Mouse (Mus musculus): ENCODE data around the gene Pdcd2. TPM values are rescaled to one million over a fixed set of nuclear protein-coding genes. Genes with fewer than 3 reads are reported as not detected.

Gene Pdcd2
- total and polyA plus RNA-seq, 2 experiments from 2014 or later = 29.6 to 42.7 TPM

- no peak for TF ChIP-seq EP300 (IDR thresholded peaks at IDR 0.05; ENCODE audit: low read depth)
- no peak for TF ChIP-seq CTCF (IDR thresholded peaks at IDR 0.05; ENCODE audit: low read depth)
- H3K4me1 ChIP-seq (ENCODE audit: control insufficient read depth, insufficient read depth) = no peaks in the 10 kb centered on the region
- no peak overlapping the region for H3K9ac ChIP-seq (replicated peaks; ENCODE audit: low read depth, low read length)
- H3K27me3 ChIP-seq (ENCODE audit: control insufficient read depth, insufficient read depth, low read length) = no peaks in the 10 kb centered on the region
- 97% methylated on average over 1 of the region's 1 CpGs for WGBS
- no peak overlapping the region for H3K4me2 ChIP-seq (ENCODE audit: low read depth, low read length)
- H3K27ac ChIP-seq (ENCODE audit: low read depth) = no peak overlapping the region
- ATAC-seq (ENCODE audit: insufficient read depth, low read depth) = no peak
- H3K9me3 ChIP-seq (replicated peaks; ENCODE audit: control insufficient read depth, low read length) = no peaks in the 10 kb centered on the region
- H3K4me3 ChIP-seq (ENCODE audit: low read depth, low read length) = no peak overlapping the region
- H3K36me3 ChIP-seq (replicated peaks; ENCODE audit: control insufficient read depth, insufficient read depth, low read length) = peaks cover 90% of the 10 kb centered on the region
- DNase-seq (ENCODE audit: low spot score) = no peak
These were observed 8.3 kb downstream of the Pdcd2 start for GRCm38 (mm10) chr17:15518766-15519165.

DNA sequence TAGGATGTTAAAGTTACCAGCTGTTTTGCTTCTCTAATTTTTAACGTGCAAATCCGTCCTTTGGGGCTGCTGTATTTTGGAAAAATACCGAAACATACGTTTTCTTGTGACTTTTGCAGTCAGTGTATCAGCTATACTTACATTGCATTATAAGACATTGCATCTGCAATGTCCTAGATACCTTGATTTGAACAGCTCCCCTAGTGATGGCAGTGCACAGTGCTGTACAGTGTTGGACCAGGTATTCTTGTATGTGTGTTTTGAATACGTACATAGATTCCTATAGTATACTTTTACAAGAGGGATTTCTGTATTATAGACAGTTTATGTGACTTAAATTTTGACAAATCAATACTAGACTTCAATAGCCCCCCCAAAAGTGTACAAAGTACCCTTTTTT lies 8.9 kb downstream of the Pdcd2 start:
- WGBS = 87% methylated on average over 5 of the region's 5 CpGs
- no peak overlapping the region for H3K4me2 ChIP-seq (ENCODE audit: low read depth, low read length)
- H3K4me1 ChIP-seq (ENCODE audit: control insufficient read depth, insufficient read depth) = no peaks in the 10 kb centered on the region
- H3K36me3 ChIP-seq (replicated peaks; ENCODE audit: control insufficient read depth, insufficient read depth, low read length) = peaks cover 91% of the 10 kb centered on the region
- no peak overlapping the region for H3K9ac ChIP-seq (replicated peaks; ENCODE audit: low read depth, low read length)
- H3K9me3 ChIP-seq (replicated peaks; ENCODE audit: control insufficient read depth, low read length) = no peaks in the 10 kb centered on the region
- no peak overlapping the region for H3K4me3 ChIP-seq (ENCODE audit: low read depth, low read length)
- TF ChIP-seq EP300 (IDR thresholded peaks at IDR 0.05; ENCODE audit: low read depth) = no peak
- TF ChIP-seq CTCF (IDR thresholded peaks at IDR 0.05; ENCODE audit: low read depth) = peak; percentile 6; the same call in 1 of the 2 replicates
- no peak overlapping the region for H3K27ac ChIP-seq (ENCODE audit: low read depth)
- H3K27me3 ChIP-seq (ENCODE audit: control insufficient read depth, insufficient read depth, low read length) = no peaks in the 10 kb centered on the region
- no peak for DNase-seq (ENCODE audit: low spot score)
- no peak for ATAC-seq (ENCODE audit: insufficient read depth, low read depth)

DNA sequence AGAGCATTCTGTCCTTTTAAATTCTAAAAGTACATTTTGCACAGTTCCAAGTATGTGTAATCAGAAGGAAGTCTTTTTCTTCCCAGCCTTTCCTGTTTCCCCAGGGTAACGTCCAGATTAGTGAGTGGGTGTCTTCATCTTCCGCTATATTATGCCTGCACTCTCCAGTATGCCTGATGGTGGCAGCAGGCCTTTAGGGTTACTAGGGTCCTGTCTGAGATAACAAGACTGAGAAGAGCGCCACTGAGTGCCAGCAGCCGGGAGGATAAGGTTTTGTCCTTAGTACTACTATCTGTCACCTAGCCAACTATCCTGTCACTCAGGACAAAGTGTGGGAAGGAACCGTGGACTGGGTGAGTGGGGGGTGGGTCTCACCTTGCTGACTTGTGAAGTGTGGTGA lies 9.3 kb downstream of the Pdcd2 start:
- Histone ChIP-seq H3K4me2 (ENCODE audit: low read depth, low read length) (no peak overlapping the region), H3K9ac (replicated peaks; ENCODE audit: low read depth, low read length) (no peak overlapping the region), H3K36me3 (replicated peaks; ENCODE audit: control insufficient read depth, insufficient read depth, low read length) (peaks cover 91% of the 10 kb centered on the region), H3K9me3 (replicated peaks; ENCODE audit: control insufficient read depth, low read length) (no peaks in the 10 kb centered on the region), H3K4me1 (ENCODE audit: control insufficient read depth, insufficient read depth) (no peaks in the 10 kb centered on the region), H3K27ac (ENCODE audit: low read depth) (no peak overlapping the region), H3K27me3 (ENCODE audit: control insufficient read depth, insufficient read depth, low read length) (no peaks in the 10 kb centered on the region), H3K4me3 (ENCODE audit: low read depth, low read length) (no peak overlapping the region)
- peak; percentile 51 for ATAC-seq (ENCODE audit: insufficient read depth, low read depth)
- TF ChIP-seq CTCF (IDR thresholded peaks at IDR 0.05; ENCODE audit: low read depth) (peak; percentile 24; the same call in 1 of the 2 replicates), EP300 (IDR thresholded peaks at IDR 0.05; ENCODE audit: low read depth) (no peak)
- WGBS = 34% methylated on average over 5 of the region's 5 CpGs
- peak; percentile 16 for DNase-seq (ENCODE audit: low spot score)

DNA sequence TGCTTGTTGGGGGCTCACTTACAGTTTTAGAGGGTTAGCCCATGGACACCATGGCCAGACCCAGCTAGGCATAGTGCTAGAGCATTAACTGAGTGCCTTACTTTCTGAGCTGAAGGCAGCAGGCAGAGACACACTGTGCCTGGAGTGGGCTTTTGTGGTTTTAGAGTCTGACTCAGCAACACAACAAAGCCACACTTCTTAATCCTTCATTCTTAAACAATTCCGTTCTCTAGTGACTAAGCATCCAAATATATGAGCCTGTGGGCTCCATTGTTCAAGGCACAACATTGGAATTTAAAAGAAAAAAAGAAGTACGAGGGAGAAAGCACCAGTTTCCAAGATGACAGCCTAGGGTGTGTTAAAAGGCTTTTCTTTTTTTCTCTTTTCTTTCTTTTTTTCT lies 16.4 kb downstream of the Pdcd2 start:
- WGBS = 93% methylated on average over 2 of the region's 2 CpGs
- ATAC-seq (ENCODE audit: insufficient read depth, low read depth) (no peak), DNase-seq (ENCODE audit: low spot score) (no peak)
- TF ChIP-seq CTCF (IDR thresholded peaks at IDR 0.05; ENCODE audit: low read depth) = no peak
- no peak for TF ChIP-seq EP300 (IDR thresholded peaks at IDR 0.05; ENCODE audit: low read depth)
- H3K27me3 ChIP-seq (ENCODE audit: control insufficient read depth, insufficient read depth, low read length) = no peaks in the 10 kb centered on the region
- no peak overlapping the region for H3K4me3 ChIP-seq (ENCODE audit: low read depth, low read length)
- H3K9ac ChIP-seq (replicated peaks; ENCODE audit: low read depth, low read length) = no peak overlapping the region
- no peak overlapping the region for H3K4me2 ChIP-seq (ENCODE audit: low read depth, low read length)
- H3K27ac ChIP-seq (ENCODE audit: low read depth) = no peak overlapping the region
- no peaks in the 10 kb centered on the region for H3K4me1 ChIP-seq (ENCODE audit: control insufficient read depth, insufficient read depth)
- H3K36me3 ChIP-seq (replicated peaks; ENCODE audit: control insufficient read depth, insufficient read depth, low read length) = peaks cover 89% of the 10 kb centered on the region
- H3K9me3 ChIP-seq (replicated peaks; ENCODE audit: control insufficient read depth, low read length) = no peaks in the 10 kb centered on the region

DNA sequence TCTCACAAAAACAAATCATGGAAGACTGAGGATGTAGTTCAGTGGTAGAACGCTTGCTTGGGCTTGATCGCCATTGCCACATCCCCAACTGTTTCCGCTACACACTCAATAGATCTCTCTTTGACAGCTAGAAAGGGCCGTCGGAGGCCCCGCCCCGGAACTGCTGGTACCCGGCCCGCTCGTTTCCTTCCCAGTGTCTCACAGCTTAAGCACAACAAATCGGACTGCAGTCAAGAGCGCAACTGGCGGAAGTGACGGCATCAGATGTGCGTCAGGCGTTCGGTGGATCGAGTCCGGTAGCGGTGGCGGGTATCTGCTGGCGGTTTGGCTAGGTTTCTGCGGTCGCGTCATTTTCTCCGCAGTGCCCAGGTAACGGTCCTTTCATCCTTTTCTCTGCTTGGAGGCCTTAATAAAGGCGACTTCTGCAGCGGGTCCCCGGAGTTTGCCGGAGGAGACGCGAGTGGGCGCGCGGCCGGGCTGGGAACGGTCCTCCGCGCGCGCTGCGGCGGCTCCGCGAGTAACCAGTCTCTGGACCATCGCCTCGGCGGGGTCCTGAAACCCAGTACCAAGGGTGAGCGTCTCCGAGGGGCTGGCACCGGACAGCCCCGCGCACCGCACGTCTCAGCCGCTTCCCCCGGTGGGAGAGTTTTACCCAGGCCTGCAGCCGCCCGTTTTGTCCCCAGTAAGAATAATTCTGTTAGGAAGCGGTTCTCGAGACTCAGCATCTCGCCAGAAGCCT lies 27.3 kb downstream of the Pdcd2 start, which contains the start of the genes Psmb1 and Tbp:
TSS of gene Psmb1 (minus strand) at position 96 of the 739 bp plus-strand sequence.
TSS of gene Tbp (plus strand) at position 233 of the 739 bp plus-strand sequence.
- H3K9me3 ChIP-seq (replicated peaks; ENCODE audit: control insufficient read depth, low read length) = no peaks in the 10 kb centered on the region
- under 1% methylated on average over 63 of the region's 63 CpGs for WGBS
- DNase-seq (ENCODE audit: low spot score) (peak; percentile 96), ATAC-seq (ENCODE audit: insufficient read depth, low read depth) (peak; percentile 90)
- peak within 1 kb of the TSS; percentile 96 for H3K4me3 ChIP-seq (ENCODE audit: low read depth, low read length)
- peak within 1 kb of the TSS; percentile 79 for H3K4me2 ChIP-seq (ENCODE audit: low read depth, low read length)
- H3K27me3 ChIP-seq (ENCODE audit: control insufficient read depth, insufficient read depth, low read length) = no peaks in the 10 kb centered on the region
- TF ChIP-seq EP300 (IDR thresholded peaks at IDR 0.05; ENCODE audit: low read depth) (peak; percentile 70; the same call in 1 of the 2 replicates), CTCF (IDR thresholded peaks at IDR 0.05; ENCODE audit: low read depth) (no peak)
- H3K4me1 ChIP-seq (ENCODE audit: control insufficient read depth, insufficient read depth) = peaks cover 28% of the 10 kb centered on the region
- peak within 1 kb of the TSS; percentile 80 for H3K9ac ChIP-seq (replicated peaks; ENCODE audit: low read depth, low read length)
- H3K36me3 ChIP-seq (replicated peaks; ENCODE audit: control insufficient read depth, insufficient read depth, low read length) = peaks cover 26% of the 10 kb centered on the region
- peak within 1 kb of the TSS; percentile 95 for H3K27ac ChIP-seq (ENCODE audit: low read depth)
